Mouse (Mus musculus) kidney, postnatal 0 days (tissue): ENCODE data around the gene Prpf18. TPM values are rescaled to one million over a fixed set of nuclear protein-coding genes. Genes with fewer than 3 reads are reported as not detected.

Source experiments
- ATAC-seq: fragments of 200-750 bp; cut with Nextera tagmentation; replicated peaks from 2 replicates; pipeline ENCODE4 v1.8.0; 2017; ENCODE audit warnings: low read depth, moderate number of reproducible peaks, moderate TSS enrichment, moderate library complexity; ENCODE audit not compliant: low FRiP score
- DNase-seq: peaks from one replicate; pipeline ENCODE4 v3.0.0-alpha.2; 2016; ENCODE audit warnings: low spot score
- H3K27ac ChIP-seq: fragments of 300-500 bp; sonication (generic); 2 replicates; pipeline ENCODE4 v1.5.1; 2014; ENCODE audit warnings: mild to moderate bottlenecking
- H3K27me3 ChIP-seq: fragments of 300-500 bp; sonication (generic); 2 replicates; pipeline ENCODE4 v1.6.1; 2014; ENCODE audit warnings: low read length, mixed read lengths; ENCODE audit not compliant: insufficient read depth
- H3K36me3 ChIP-seq: fragments of 300-500 bp; sonication (generic); 2 replicates; pipeline ENCODE4 v1.6.1; 2014; ENCODE audit warnings: low read length, mixed read lengths; ENCODE audit not compliant: insufficient read depth
- H3K4me1 ChIP-seq: fragments of 300-500 bp; sonication (generic); replicated peaks from 2 replicates; pipeline ENCODE4 v1.6.1; 2014; ENCODE audit warnings: antibody characterized with exemption, low read length, mixed read lengths; ENCODE audit not compliant: insufficient read depth
- H3K4me2 ChIP-seq: fragments of 300-500 bp; sonication (generic); 2 replicates; pipeline ENCODE4 v1.6.1; 2014; ENCODE audit warnings: mild to moderate bottlenecking, low read length, moderate library complexity, mixed read lengths
- H3K4me3 ChIP-seq: fragments of 300-500 bp; sonication (generic); replicated peaks from 2 replicates; pipeline ENCODE4 v1.5.1; 2014; ENCODE audit warnings: low read depth, low read length
- H3K9ac ChIP-seq: fragments of 300-500 bp; sonication (generic); 2 replicates; pipeline ENCODE4 v1.6.1; 2014; ENCODE audit warnings: low read depth, low read length
- H3K9me3 ChIP-seq: fragments of 300-500 bp; sonication (generic); replicated peaks from 2 replicates; pipeline ENCODE4 v1.6.1; 2016; ENCODE audit warnings: low read length, inconsistent platforms, mixed read lengths
- CTCF ChIP-seq: IDR thresholded peaks from 2 replicates; pipeline ENCODE4 v1.5.1; 2016; ENCODE audit warnings: antibody characterized with exemption, low read depth, mild to moderate bottlenecking, moderate library complexity
- WGBS: fragments of 180-500 bp; shearing (Covaris S2); extraction: QIAGEN DNeasy Blood & Tissue Kit; methylation state at CpG from one replicate; pipeline ENCODE4 v1.1.7; 2014; 5-methylcytosine and 5-hydroxymethylcytosine counted together
- polyA plus RNA-seq: library from polyadenylated mRNA; unstranded; fragments of >200 nt; fragmentation: Nextera tagmentation; extraction: Ambion mirVana; gene quantifications from 2 replicates; pipeline ENCODE4 v1.2.1, GENCODE M21; 2015

Gene Prpf18
- polyA plus RNA-seq, 1 experiment from 2014 or later: 24.3 TPM

DNA sequence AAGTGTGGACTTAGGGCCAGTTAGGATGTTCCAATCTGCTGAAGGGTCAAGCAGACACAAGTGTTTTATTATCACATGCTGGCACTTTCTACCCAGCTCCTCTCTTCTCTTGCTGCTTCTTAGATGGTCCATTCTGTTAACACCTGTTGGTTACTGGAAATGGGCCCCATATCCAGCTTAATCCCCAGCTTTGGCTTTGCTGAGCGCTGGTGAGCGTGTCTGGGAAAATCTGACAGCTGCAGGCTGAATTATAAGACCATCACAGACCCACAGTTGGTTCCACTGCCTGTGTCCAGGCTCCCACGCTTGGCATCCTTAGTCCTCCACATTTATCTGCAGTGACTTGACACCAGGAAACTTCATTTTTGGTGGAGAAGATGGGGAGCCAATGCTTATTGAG lies 45.4 kb downstream of the Prpf18 start:
- no peak for TF ChIP-seq CTCF
- 91% methylated on average over 3 of the region's 3 CpGs for WGBS
- no peaks in the 10 kb centered on the region for H3K27me3 ChIP-seq
- no peak overlapping the region for H3K9ac ChIP-seq
- no peak overlapping the region for H3K4me2 ChIP-seq
- no peaks in the 10 kb centered on the region for H3K4me1 ChIP-seq
- no peak overlapping the region for H3K4me3 ChIP-seq
- no peak for DNase-seq
- H3K27ac ChIP-seq: no peak overlapping the region
- peaks cover 66% of the 10 kb centered on the region for H3K36me3 ChIP-seq
- H3K9me3 ChIP-seq: no peaks in the 10 kb centered on the region
- ATAC-seq: no peak

- 83% methylated on average over 33 of the region's 33 CpGs for WGBS
- no peak; the same call in 1 of the 2 replicates for ATAC-seq
- Histone ChIP-seq H3K27ac (no peak overlapping the region), H3K4me1 (no peaks in the 10 kb centered on the region), H3K4me2 (no peak overlapping the region), H3K9ac (no peak overlapping the region), H3K9me3 (no peaks in the 10 kb centered on the region), H3K36me3 (peaks cover 55% of the 10 kb centered on the region), H3K4me3 (no peak overlapping the region), H3K27me3 (no peaks in the 10 kb centered on the region)
- TF ChIP-seq CTCF: no peak
- DNase-seq: no peak
Observed at GRCm38 (mm10) chr2:4603361-4603945, 48.5 kb downstream of the Prpf18 start.

- H3K27ac ChIP-seq: no peak overlapping the region
- H3K9ac ChIP-seq: no peak overlapping the region
- H3K4me1 ChIP-seq: no peaks in the 10 kb centered on the region
- H3K36me3 ChIP-seq: peaks cover 43% of the 10 kb centered on the region
- peak; percentile 91 for DNase-seq
- H3K9me3 ChIP-seq: no peaks in the 10 kb centered on the region
- H3K27me3 ChIP-seq: no peaks in the 10 kb centered on the region
- H3K4me3 ChIP-seq: no peak overlapping the region
- no peak overlapping the region for H3K4me2 ChIP-seq
- ATAC-seq: no peak
- 40% methylated on average over 15 of the region's 15 CpGs for WGBS
- peak; percentile 86 for TF ChIP-seq CTCF
Observed at GRCm38 (mm10) chr2:4601034-4601890, 50.7 kb downstream of the Prpf18 start.

DNA sequence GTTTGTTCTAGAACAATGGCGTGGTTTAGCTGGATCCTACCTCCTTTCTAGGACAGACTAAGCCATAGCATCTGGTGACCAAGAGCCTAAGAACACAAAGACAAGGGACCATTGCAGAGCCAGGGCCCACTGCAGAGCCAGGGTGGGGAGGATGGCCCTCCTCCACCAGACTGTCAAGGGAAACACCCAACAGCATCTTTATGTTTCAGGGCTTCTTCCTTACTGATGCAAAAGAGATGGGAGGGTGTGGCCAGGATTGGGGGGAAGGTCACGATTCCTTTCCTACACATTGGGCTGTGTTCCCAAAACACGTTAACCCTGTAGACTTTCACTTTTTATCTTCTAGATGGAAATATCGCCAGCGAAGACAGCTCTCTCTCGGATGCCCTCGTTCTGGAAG lies 54.9 kb downstream of the Prpf18 start:
- Histone ChIP-seq H3K36me3 (peaks cover 41% of the 10 kb centered on the region), H3K9me3 (no peaks in the 10 kb centered on the region), H3K4me1 (no peaks in the 10 kb centered on the region), H3K4me2 (no peak overlapping the region), H3K27ac (no peak overlapping the region), H3K9ac (no peak overlapping the region), H3K4me3 (no peak overlapping the region), H3K27me3 (no peaks in the 10 kb centered on the region)
- no peak for DNase-seq
- no peak for ATAC-seq
- TF ChIP-seq CTCF: no peak
- WGBS: 95% methylated on average over 7 of the region's 7 CpGs

DNA sequence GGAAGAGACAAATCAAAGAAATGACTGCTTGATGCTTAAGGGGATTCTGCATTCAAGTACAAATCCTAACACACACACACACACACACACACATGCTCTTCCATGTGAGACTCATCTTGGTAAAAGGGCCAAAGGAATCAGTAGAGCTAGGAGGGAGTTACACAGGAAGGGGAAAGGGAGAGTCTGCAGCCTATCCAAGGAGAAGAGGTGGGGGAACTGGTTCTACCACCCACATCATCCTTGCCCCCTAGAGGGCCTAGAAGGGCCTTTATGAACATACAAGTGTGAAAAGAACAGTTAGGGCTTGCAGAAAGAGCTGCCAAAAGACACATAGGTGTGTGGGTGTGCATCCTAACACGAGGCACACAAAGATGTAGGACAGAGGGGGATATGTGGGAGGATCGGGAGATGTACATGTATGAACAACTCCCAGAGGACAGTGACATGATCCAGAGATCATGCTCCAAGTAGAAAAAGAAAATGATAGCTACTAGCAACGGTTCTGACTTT lies 58.0 kb downstream of the Prpf18 start:
- ATAC-seq: no peak
- Histone ChIP-seq H3K9me3 (no peaks in the 10 kb centered on the region), H3K4me2 (no peak overlapping the region), H3K36me3 (peaks cover 52% of the 10 kb centered on the region), H3K27ac (no peak overlapping the region), H3K9ac (no peak overlapping the region), H3K4me1 (peaks cover 3% of the 10 kb centered on the region; the same call in 1 of the 2 replicates), H3K4me3 (no peak overlapping the region), H3K27me3 (no peaks in the 10 kb centered on the region)
- 77% methylated on average over 3 of the region's 3 CpGs for WGBS
- TF ChIP-seq CTCF: no peak; the same call in 1 of the 2 replicates
- no peak for DNase-seq

DNA sequence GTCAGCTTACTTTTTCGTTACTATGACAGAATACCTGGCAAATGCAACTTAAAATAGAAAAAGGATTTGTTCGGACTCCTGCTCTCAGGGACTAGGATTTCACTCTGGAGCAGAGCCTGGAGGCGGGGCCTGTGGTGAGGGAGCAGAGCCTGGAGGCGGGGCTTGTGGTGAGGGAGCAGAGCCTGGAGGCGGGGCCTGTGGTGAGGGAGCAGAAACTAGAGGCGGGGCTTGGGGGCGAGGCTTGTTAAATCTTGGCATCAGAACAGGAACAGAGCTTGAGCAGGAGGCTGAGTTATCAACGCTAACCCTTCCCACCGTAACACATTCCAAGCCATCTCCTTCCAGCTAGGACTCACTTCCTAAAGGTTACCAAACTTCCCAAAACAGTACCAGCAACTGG lies 58.5 kb downstream of the Prpf18 start:
- TF ChIP-seq CTCF: no peak
- DNase-seq: peak; percentile 84
- Histone ChIP-seq H3K4me3 (no peak overlapping the region), H3K27ac (no peak overlapping the region), H3K27me3 (no peaks in the 10 kb centered on the region), H3K36me3 (peaks cover 49% of the 10 kb centered on the region), H3K4me2 (no peak overlapping the region), H3K9me3 (no peaks in the 10 kb centered on the region), H3K9ac (no peak overlapping the region), H3K4me1 (peaks cover 6% of the 10 kb centered on the region)
- ATAC-seq: peak; percentile 67
- WGBS: 48% methylated on average over 9 of the region's 9 CpGs
